Mouse (Mus musculus): Measurements from ENCODE around the gene Mgll. TPM values are rescaled to one million over a fixed set of nuclear protein-coding genes. Genes with fewer than 3 reads are reported as not detected.

Gene Mgll
- total RNA-seq (2021): 100 to 1,000 TPM; 170 to 184 TPM
- long read RNA-seq, transcript Mgll-207 (8 exons, 3,991 nt): major isoform, 67 of 194 reads
- long read RNA-seq, transcript Mgll-204 (8 exons, 3,676 nt): minor isoform, 60 of 194 reads
- long read RNA-seq, partial matches to known transcripts: 18 of 194 reads
- long read RNA-seq, other reads (novel, unspliced or antisense): 46 of 194 reads

GRCm38 (mm10) chr6:88724313-88725195 lies at the start of gene Mgll:
Gene Mgll, plus strand, starts transcription at chr6:88724412.
- peak; percentile 76 to 82 for DNase-seq (ENCODE audit: low spot score in 2 of 2)

GRCm38 (mm10) chr6:88675815-88676214 lies 48.4 kb upstream of the Mgll start:
- no peak for DNase-seq (ENCODE audit: low spot score in 2 of 2)

DNA sequence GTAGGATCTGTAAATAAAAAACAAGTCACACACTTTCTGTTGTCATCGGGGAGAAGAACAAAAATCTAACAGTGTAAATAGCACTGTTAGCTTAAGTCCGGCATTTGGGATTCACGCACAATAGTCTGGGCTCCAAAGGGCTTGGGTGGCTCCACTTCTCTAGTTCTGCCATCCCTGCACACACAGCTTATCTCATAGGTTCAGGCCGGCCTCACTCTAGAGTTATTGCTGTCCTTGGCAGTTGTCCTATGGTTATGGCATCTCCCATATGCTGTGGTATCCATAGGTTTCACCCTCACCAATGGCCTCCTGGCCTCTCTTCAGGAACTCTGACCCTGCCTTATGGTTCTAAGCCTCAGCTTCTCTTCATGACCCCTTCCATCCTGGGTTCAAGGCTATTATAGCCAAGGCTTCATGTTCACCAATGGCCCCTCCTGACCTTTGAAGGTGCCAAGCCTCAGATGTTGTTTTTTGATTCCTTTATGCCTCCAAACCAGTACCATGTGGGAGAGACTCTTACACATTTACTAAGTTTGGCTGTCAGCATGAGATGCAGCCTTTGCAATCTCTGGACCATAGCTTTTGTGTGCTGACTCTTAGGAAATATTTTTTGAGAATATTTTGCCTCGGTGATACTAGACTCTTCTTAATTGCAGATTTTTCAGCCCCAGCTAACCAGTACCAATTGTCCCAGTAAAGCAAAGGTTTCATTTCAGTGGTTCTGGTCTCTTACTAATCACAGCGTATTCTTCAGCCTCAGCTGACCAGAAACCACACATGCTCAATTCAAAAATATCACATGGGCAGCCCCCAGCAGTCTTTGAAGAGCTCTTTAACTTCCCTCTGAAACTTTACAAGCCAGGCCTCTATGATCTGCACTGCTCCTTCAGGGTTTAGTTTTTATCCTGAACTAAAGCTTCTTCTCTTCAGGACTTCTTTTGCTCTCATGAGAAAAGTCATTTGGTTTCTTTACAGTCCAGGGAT lies 47.2 kb upstream of the Mgll start:
- DNase-seq (ENCODE audit: low spot score in 2 of 2): no peak

DNA sequence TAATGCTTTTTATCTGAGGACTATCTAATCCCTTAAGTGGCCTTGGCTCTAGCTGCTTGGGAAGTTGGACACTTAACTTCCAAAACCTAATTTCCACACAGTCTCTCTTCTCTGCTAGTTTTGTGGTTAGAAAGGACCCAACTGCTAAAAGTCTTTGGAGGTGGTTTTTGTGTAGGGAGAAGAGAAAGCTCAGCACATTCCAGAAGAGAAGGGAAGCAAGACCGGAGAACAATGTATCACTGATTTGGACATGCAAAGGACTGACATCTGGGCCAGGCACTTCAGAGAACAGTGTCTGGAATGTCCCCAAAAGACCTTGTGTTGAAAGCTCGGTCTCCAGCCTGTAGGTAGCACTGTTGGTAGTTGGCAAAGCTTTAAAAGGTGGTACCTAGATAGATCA lies 46.5 kb upstream of the Mgll start:
- no peak for DNase-seq (ENCODE audit: low spot score in 2 of 2)

GRCm38 (mm10) chr6:88681026-88681425 lies 43.2 kb upstream of the Mgll start:
- peak; percentile 15 to 57 for DNase-seq (ENCODE audit: low spot score in 2 of 2)

GRCm38 (mm10) chr6:88683380-88684053 lies 40.7 kb upstream of the Mgll start:
- no peak for DNase-seq (ENCODE audit: low spot score in 2 of 2)

- no peak for DNase-seq (ENCODE audit: low spot score in 2 of 2)
Observed at GRCm38 (mm10) chr6:88688171-88688570, 36.0 kb upstream of the Mgll start.

DNA sequence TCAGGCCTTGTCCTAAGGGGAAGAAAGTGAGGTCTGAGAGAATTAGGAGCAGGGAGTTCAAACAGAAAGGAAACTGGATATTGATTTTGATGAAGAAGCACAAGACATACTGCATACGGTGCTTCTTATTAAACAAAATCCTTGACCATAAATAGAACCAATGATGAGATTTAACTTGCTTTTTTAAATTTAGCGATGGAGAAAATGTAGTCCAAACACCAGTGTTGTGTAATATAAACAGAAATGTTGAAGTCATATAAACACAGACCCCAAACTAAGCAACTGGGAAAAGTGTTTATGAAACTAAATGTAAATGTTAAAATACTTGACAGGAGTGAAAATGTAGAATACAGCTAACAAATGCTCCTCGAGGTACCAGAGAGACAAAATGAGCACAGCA lies 35.5 kb upstream of the Mgll start:
- no peak for DNase-seq (ENCODE audit: low spot score in 2 of 2)

GRCm38 (mm10) chr6:88690211-88690610 lies 34.0 kb upstream of the Mgll start:
- DNase-seq (ENCODE audit: low spot score in 2 of 2): no peak

DNA sequence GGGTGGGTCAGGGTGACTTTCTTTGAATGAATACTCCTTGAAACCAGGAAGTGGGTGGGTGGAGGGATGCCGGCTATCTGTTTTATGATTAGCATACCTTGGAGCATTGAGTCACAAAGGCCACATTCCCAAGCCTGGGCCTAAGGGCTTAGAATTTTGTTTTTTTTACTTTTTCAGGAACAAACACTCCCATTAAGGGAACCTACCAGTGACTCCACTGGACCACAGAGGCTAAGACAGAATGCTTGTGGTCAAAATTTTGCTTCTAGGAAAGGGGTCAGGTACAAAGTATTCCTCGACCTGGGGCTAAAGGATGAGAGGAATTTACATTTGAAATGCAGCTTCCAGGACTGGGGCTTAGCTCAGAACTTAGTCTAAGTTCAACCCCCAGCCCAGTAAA lies 32.9 kb upstream of the Mgll start:
- DNase-seq (ENCODE audit: low spot score in 2 of 2): no peak

DNA sequence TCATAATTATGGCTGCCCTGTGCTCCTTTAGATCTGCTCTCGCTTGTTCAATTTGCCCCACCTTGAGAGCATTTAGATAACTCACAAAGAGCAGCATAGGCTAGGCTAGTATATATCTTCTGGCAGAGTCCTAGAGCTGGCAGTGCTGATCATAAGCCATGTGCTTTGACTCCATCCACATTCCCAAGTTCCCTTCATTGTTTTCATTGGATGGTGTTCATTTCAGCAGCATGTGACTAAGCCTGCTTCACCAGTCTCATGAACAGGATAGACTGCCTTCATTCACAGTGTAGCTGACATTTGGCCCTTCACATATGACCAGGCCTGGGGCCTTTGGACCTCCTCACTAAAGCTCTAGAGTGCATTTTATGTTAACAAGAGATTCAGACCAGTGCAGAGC lies 21.3 kb upstream of the Mgll start:
- no peak for DNase-seq (ENCODE audit: low spot score in 2 of 2)

- DNase-seq (ENCODE audit: low spot score in 2 of 2): no peak
Observed at GRCm38 (mm10) chr6:88703731-88704130, 20.5 kb upstream of the Mgll start.

- DNase-seq (ENCODE audit: low spot score in 2 of 2): no peak
Observed at GRCm38 (mm10) chr6:88708401-88709278, 15.6 kb upstream of the Mgll start.

DNA sequence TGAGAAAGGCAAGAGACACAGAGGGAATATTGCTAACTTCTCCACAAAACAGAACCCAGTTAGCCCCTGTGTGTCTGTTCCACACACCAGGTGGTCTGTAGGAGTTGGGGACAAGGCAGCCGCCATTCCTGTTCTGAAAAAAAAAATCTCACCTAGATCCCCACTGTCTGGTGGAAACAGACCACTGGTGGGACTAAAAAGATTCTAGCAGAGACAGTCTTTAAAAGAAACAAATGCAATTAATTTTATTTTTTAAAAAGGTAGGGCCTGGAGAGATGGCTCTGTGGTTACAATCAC lies 15.0 kb upstream of the Mgll start:
- no peak for DNase-seq (ENCODE audit: low spot score in 2 of 2)

DNA sequence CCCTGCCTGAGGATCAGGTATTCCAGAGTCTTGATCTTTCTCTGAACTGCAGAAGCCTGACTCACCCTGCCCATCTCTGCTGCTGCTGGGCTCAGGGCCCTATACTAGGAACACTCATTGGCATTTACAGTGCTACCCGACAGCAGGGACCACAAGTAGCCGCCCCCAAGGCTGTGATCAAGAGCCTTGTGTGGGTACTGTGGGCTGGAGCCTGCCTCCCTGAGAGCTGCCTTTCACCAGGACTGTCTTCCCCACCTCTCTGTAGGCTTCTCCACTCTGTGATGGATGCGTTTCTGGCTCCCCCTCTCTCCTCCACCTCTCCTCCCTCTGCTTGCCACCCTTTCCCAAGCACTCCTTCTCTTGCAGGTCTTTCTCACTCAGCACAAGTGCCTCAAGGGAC lies 12.9 kb upstream of the Mgll start:
- DNase-seq (ENCODE audit: low spot score in 2 of 2): no peak

GRCm38 (mm10) chr6:88712083-88712482 lies 12.1 kb upstream of the Mgll start:
- DNase-seq (ENCODE audit: low spot score in 2 of 2): no peak

GRCm38 (mm10) chr6:88713320-88713719 lies 10.9 kb upstream of the Mgll start:
- no peak for DNase-seq (ENCODE audit: low spot score in 2 of 2)

- no peak for DNase-seq (ENCODE audit: low spot score in 2 of 2)
Observed at GRCm38 (mm10) chr6:88714200-88714674, 10.0 kb upstream of the Mgll start.

DNA sequence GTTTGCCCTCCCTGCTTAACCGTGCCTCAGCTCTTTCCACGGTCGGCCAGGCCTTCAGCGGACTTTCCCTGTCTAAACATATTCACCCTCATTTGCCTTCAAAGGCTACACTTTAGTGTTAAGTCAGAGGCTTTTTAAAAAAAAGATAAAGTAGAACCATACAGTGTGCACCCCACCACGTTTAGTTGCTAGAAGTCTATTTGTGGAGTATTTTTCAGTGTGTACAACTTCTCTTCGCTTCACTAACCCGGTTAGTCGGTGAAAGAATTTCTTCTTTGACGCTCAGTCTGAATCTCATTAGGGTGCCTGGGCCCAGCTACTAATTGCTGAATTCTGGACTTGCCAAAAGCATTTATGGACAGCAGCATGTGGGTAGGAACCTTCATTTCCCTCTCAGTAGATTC lies 8.8 kb upstream of the Mgll start:
- DNase-seq (ENCODE audit: low spot score in 2 of 2): no peak

DNA sequence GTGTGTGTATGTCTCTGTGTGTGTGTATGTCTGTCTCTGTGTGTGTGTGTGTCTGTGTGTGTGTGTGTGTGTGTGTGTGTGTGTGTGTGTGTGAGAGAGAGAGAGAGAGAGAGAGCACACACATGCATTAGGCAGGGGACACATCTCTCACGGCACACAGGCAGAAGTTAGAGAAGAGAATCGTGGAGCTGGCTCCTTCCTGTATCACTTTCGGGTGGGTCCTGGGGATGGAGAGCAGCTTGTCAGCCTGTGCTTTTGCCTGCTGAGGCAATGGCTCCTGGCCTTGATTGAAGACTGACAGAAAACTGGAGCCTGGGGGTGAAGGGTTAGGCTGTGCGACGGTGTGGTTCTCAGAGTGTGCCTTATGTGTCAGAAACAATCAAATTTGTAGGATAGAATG lies 8.2 kb upstream of the Mgll start:
- no peak for DNase-seq (ENCODE audit: low spot score in 2 of 2)

Data from layer of hippocampus, adult 18-20 months (tissue).